Mouse (Mus musculus) telencephalon, adult 2 months (tissue): ENCODE measurements around the gene Smarcc1.

Experiments used
- DNase-seq: peaks from one replicate; pipeline ENCODE4 v3.0.0-alpha.2; 2011; ENCODE audit warnings: low read depth, low spot score

Smarcc1 gene

DNA sequence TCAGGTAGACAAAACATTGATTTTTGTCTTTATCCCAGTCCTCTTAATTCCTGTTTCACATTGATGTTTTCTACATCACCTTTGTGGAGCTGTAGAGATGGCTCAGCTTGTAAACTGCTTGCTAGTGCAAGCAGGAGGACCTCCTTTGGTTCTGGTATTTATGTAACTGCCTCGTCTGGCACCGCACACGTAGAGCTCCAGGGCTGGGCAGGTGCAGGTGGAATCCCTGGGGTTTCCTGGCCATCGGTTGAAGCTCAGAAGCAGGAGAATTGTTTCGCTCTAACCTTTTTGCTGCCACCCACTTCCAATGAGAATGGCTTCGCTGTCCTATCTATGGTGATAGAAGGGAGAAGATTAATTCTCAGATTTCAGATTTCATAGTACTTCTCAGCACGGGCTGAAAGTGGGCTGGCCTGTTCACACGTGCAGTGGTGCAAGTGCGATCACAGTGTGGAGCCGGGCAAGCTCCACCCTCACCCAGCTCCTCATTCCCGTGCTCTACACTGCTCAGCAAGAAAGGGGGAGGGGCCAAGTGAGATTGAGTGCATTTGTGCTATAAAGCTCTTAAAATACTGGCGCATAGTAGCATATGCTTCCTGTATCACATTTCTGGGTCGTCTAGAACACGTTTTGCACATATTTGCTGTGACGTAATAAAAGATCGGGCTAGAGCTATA, 113.0 kb downstream of the Smarcc1 start:
- DNase-seq: no peak

DNA sequence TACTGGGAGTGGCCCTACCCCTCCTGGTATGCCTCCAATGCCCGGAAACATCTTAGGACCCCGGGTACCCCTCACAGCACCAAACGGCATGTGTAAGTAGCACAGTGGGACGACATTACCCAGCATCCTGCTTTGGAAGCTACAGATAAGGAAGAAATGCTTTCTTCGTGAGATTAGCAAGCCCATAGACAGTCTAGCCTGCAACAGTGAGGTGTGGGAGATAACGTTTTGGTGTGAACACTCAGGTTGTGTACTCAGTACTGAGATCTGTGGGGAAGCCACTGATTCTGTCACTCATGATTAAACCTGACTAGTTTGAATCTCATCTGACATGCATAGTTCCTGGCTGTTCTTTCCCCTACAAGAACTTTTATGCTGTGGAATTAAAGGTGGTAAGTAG, 117.5 kb downstream of the Smarcc1 start:
- no peak for DNase-seq

DNA sequence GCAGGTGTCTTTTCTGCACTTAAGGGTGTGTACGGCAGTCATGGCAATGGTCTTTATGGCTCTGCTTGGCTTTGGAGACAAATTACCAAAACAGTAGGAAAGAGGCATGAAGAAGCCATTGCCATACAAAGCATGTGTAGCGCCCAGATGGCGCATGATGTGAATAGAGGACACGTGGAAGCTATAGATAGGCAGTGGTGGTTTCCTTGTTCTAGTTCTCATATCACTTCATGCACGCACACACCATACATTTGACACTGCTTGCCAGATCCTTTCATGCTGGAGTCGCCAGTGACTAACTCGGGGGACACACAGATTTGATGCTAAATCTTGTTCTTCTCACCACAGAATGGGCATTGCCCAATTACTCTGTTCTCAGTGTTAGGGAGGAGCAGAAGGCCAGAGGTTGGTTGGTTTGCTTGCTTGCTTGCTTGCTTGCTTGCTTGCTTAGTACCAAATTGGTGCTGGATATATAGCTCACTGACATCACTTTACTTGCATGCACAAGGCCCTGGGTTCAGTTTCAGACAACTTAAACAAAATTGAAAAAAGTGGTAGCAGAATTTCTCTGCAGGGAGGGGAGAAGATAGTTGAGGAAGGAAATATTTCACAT, 125.8 kb downstream of the Smarcc1 start, which contains the start of gene Cspg5:
Gene Cspg5 (plus strand): TSS at position 563 of the 613 bp plus-strand sequence.
- DNase-seq: no peak

DNA sequence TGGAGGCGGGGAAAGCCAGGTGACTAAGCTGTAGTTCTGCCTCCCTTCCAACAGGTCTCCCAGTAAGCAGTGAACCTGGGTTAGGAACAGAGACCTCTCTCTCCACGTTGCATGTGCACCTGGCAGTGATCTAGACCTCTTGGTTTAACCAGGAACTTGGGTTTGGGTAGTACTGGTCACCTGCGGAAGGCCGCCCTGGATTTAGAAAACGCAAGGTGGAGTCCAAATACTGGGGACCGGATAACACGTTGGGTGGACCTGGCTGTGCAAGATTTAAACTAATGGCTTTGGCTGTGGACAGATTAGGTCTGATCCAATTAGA, 127.0 kb downstream of the Smarcc1 start:
- no peak for DNase-seq

DNA sequence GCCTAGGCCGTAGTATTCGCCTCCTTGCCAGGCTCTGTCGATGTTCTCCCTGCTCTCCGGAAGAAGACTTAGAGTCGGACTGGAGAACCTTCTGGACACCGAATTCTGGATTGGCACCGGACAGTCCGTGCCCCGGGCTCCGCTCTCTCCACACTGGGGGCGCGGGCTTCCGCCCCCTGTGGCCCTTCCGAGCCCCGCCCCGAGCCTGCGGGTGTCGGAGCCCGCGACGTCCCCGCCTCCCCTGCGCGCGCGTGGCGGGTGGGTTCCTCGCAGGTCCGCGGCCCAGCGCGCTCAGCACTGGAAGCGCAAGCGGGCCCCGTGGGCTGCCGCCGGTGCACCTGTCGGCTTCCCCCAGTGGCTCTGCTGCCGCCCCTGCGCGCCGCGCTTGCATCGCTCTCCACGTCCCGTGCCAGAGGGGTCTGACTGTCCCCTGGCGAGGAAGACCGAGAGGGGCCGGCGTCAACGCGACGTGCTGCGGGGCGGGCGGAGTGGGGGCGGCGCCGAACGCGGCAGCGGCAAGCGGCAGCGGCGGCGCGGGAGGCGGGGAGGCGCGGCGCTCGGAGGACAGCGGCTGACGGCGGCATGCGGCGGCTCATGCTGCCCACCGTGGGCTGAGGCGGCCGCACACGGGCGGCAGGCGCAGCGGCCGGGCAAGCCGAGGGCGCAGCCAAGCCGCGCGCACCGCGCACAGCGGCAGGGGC, 127.5 kb downstream of the Smarcc1 start:
- no peak for DNase-seq

DNA sequence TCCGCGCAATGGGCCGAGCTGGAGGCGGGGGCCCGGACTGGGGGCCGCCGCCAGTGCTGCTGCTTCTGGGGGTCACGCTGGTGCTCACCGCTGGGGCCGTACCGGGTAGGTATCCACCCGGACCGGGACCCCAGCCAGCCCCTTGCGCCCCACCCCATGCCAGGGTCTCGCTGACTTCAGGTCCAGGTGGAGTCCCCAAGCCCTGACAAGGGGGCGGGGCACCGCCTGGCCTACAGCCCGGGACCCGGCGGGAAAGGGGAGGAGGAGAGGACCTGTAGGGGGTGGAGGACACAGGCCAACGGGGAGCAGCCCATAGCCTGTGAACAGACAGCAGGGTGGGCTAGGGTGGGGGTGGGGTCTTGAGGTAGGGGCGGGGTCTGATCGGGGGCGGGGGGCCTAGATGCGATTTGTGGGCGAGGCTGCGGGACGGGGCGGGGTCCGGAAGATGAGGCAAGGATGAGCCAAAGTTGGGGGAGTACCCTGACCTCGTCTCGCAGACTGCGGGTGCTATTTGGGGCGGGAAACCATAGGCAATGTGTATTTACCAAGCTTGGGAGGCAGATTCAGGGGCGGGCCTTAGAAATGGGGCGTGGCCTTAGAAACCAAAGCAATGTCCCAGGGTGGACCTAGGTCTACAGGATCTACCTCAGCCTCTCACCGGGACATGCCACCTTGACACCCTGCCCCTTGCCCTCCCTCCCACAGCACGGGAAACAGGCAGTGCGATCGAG, 128.2 kb downstream of the Smarcc1 start:
- DNase-seq: no peak

DNA sequence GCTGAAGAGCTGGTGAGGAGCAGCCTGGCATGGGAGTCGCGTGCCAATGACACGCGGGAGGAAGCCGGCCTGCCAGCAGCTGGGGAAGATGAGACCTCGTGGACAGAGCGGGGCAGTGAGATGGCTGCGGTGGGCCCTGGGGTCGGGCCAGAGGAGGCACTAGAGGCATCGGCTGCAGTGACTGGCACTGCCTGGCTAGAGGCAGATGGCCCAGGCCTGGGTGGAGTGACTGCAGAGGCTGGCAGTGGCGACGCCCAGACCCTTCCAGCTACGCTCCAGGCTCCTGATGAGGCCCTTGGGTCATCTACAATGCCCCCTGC, 128.8 kb downstream of the Smarcc1 start:
- no peak for DNase-seq

DNA sequence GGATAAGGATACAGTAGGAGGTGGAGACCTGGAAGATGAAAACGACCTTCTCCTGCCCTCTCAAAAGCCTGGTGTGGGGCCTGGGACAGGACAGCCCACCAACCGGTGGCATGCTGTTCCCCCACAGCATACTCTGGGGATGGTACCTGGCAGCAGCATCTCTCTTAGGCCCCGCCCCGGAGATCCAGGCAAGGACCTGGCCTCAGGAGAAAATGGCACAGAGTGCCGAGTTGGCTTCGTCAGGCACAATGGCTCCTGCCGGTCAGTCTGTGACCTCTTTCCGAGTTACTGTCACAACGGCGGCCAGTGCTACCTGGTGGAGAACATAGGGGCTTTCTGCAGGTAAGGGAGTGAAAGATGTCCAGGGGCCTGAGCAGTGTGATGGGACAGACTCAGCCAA, 129.5 kb downstream of the Smarcc1 start:
- DNase-seq: no peak

DNA sequence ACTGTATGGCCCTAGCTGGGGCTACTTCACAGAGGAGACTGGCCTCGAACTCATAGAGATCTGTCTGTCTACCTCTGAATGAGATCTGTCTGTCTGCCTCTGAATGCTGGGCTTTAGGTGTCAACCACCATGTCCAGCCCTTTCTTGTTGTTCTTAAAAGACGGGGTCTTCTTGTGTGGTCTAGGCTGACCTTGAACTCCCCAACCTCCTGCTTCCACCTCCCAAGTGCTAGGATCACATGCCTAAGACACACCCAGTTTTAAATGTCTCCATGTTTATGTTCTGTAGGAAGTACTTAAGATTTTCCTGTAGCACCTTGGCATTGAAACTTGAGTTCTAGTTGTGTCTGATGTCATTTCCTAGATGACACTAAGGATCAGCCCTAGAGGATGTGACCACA, 131.4 kb downstream of the Smarcc1 start:
- no peak for DNase-seq

DNA sequence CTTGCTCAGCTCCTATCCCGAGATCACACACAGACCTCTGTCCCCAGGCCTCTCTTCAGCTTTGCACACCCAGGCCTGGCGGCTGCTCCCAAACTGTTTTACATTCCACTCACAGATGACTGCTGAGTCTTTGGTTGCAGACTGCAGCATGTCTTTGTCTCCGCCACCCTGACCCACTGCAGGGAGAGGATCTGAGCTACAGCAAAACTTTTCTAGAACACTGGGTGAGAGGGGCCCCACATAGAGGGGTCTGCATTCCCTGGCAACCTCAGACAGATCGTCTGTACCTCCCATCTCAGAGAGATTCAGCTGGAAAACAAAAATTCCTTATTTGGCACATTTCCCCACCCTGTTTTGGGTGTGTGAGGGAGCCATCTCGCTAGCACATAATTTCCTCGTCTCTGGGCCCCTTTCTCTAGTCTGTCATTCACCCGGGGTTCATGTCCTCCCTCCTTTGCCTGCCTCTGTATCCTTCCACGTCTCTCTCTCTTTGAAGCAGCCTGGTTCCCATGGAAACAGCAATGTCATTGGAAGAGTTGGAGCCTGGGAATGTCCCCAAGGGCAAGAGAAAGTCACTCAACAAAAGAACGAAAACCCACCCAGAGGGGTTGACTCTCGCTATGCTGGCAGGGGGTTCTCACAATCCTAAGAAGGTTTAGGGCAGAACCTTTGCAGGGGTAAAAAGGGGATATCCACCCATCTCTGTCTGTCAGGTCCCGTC, 132.5 kb downstream of the Smarcc1 start:
- no peak for DNase-seq

DNA sequence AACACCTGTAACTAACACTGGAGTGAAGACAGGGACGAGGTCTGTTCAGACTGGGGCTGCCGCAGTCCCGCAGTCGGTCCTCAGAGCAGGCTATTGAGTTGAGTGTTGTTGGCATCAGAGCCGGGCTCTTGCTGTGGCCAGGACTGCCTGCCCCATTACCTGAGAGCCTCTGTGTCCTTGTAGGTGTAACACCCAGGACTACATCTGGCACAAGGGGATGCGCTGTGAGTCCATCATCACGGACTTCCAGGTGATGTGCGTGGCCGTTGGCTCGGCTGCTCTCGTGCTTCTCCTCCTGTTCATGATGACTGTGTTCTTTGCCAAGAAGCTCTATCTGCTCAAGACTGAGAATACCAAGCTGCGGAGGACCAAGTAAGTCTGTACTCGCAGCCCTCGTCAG, 133.3 kb downstream of the Smarcc1 start:
- DNase-seq: no peak

DNA sequence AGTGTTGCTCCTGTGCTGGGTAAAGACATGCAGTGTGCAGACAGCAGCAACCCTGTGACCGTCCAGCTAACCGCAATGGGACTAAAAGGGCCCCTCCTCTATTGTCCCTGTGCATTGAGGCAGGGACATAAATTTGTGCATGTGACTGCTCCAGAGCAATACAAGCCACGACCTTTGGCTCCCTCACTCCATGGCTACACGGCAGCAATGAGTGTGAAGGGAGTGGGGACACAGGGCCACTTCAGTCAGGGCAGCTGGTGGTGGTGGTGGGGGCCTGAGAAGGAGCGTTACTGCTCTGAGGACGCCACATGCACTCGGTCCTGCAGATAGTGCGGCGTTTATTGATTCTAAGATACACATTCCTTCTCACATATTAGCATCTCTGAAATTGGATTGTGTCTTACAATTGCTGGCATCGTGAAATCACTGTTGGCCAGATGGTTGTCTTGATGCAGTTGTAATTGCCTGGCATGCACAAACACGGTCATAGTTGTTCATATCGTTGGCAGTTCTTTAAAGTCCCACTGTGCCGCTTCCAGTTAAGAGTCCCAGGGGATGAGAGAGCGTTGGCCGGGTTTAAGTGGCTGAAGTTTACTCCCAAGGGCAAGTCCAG, 138.0 kb downstream of the Smarcc1 start:
- no peak for DNase-seq

DNA sequence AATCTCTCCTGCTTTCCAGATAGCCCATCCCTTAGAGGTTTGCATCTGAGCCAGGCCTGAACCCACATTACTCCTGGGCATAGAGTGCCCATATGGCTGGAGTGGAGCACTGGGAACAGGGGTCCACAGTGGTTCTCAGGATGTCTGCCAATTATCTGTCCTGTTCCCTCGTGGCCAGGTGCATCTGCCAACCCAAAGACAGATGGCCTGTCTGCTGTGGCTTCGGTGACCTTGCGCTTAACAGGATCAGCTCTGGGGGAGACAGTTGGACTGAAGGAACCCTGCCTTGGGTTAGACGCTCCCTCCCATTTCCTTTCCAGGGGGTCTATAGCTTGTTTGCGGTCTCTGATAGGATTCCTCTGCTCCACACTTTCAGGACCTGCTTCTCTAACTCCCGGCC, 141.1 kb downstream of the Smarcc1 start:
- DNase-seq: no peak

DNA sequence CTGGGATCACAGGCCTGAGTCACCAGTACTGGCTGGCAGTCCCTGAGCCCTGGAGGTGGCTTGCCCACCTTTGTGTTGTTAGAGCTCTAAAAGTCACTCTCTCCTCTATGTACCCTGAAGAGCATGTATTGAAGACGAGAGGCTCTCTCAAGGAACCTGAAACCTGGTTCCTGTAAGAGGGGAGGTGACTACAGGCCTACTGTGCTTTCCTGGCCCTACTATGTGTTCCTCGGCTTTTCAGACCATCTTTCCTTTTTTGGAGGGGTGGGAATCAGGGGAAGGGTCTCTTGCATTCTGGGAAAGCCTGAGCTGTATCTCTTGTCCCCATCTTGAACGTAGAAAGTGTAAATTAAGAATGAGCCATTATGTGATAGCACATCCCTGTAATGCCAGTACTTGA, 141.6 kb downstream of the Smarcc1 start:
- DNase-seq: no peak

DNA sequence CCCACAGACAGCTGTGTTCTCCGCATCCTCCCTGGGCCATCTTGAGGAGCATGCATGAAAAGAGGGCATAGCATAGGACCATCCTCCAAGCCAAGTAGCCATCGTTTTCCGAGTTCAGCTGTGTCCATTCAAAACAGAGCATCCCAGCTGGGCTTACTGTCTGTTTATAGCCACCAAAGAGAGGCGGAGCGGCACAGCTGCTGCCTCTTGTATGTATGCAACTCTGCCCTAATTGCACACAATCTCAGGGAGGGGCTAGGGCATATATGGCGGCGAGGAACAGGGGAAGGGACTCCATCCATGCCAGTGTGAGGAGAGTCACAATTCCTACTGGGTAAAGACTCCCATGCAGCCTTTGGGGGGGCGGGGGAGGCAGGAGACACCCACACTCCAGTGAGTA, 145.7 kb downstream of the Smarcc1 start:
- no peak for DNase-seq

DNA sequence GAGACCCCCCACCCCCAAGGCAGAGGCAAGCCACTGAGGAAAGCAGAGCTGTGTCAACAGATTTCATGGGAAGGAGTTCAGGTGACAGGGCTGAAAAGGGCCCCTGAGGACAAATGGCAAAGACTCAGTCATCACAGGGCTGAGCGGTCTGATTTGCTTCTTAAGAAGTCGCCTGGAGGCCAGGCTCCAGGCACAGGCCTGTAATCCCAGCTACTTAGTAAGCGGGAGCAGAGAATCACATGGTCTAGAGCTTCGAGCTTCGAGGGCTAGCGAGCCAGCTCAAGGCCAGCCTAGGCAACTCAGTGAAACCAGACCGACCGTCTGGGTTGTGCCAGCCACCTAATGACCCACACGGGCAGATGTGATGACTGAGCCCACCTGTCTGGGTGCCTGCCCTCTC, 147.5 kb downstream of the Smarcc1 start:
- no peak for DNase-seq

DNA sequence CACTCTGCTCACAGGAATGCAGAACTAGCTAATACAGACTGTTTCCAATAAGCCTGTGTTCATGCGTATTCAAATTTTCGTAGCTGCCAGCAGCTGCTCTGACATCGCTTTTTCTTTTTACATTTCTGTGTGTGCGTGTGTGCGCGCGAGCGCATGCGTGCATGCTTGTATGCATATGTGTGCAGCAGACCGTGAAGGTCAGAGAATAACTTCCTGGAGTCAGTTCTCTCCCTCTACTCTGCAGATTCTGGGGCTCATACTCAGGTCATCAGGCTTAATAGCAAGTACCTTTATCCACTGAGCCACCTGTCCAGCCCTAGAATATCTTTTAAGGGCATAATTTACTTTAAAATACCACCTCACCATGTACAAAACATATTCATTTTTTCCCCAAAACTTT, 150.9 kb downstream of the Smarcc1 start:
- DNase-seq: no peak

DNA sequence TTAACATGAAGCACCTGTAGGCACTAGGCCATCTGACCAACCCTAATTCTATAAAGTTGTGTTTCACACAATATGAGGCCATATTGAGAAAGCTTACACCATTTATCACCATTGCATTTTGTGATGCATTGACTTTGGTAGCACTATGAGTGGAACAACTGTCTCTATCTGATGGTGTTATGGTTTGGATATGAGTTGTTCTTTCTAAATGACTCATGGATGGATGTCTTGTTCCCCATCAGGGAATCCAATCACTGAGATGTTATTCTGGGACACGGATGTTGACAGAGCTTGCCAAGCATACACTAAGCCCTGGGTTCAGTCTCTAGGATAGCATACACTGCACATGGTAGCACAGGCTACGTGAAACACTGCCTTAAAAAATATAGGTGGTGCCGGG, 154.8 kb downstream of the Smarcc1 start:
- no peak for DNase-seq

DNA sequence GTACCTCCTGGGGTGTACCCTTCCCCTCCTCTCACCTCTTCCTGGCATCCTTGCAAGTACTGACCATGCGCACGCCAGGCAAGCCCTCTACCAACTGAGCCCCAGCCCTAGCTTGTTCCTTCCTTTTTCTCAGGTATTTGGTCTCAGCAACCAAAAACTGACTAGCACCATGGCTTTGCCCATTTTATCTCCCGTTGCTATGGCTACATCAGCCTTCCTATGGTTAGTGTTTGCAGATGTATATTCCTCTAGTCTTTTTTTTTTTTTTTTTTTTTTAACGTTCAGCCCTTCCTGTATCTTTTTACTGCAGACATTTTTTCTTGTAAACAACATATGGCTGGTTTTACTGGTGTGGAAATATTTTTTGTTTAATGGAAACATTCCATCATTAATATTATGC, 156.0 kb downstream of the Smarcc1 start:
- DNase-seq: no peak

DNA sequence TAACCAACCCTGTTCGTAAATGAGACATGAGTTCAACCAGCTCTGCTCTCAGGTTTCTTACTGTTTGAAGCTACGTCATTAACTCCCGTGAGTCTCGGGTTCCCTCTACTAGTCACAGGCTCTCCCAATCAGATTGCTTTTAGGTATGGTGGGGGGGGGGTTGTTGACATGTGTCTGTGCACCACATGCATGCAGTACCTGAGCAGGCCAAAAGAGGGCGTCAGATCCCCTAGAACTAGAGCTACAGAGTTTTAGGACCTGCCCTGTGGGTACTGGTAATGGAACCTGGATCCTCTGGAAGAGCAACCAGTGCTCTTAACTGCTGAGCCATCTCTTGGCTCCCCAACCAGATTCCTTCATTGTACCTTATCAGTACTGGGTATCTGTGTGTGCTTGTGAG, 158.4 kb downstream of the Smarcc1 start:
- no peak for DNase-seq

DNA sequence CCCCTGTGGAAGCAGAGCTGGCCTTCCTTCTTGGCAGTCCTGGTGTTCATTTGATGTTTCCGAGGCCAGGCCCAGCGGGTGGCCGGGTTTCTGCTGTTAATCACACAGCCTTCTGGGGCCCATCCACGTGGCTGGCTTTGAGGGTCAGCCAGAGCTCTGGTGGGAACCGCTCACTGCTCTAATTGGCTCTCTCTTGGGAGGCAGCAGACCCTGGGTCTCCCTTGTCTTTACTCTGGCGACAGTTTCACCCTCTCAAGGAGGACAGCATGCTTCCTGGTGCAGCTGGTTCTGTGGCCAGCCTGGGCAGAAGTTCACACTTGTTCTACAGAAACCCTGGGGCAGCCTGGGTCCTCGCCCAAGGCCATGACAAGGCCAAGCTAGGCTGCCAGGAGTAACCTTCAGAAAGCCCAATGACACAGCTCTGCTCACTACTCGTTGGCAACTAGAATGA, 159.9 kb downstream of the Smarcc1 start:
- no peak for DNase-seq
